Mouse (Mus musculus): ENCODE data around the gene Olfr1381. TPM values are rescaled to one million over a fixed set of nuclear protein-coding genes. Genes with fewer than 3 reads are reported as not detected.
"Not testable (repeated sequence)": the region's sequence is repeated elsewhere in the genome, so short reads cannot be mapped to it uniquely, and the experiment has no call there.

The Olfr1381 gene
- 0.12 TPM in 1 of 2 replicates, not detected in the other for total RNA-seq (2017)

- not testable (repeated sequence) for ATAC-seq (ENCODE audit: extremely low read depth, insufficient number of reproducible peaks, low FRiP score, poor library complexity, severe bottlenecking)
Measured at GRCm38 (mm10) chr11:49543149-49543548, at the start of gene Olfr1381. TSS of gene Olfr1381 (plus strand) at chr11:49543449.

DNA sequence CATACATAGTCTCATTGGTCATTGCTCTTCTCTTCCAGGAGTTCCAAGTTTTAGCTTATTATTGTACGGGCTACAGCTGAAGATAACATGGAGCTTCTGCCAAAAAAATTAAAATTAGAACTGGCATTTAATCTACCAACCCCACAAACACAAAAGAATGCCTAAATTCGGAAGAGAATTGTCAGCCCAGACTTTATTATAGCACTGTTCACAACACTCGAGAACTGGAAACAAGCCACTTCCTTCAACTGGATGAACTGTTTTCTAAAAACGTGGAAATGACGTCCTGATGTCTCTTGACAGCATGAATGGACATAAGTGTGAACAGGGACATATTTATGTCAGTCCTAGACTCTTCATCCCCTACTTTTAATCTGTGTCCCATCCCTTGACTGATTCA lies 25.2 kb upstream of the Olfr1381 start:
- no peak for ATAC-seq (ENCODE audit: extremely low read depth, insufficient number of reproducible peaks, low FRiP score, poor library complexity, severe bottlenecking)

GRCm38 (mm10) chr11:49519348-49519747 lies 23.9 kb upstream of the Olfr1381 start, which contains the start of gene Olfr1383:
TSS of gene Olfr1383 (plus strand) at chr11:49519648.
- ATAC-seq (ENCODE audit: extremely low read depth, insufficient number of reproducible peaks, low FRiP score, poor library complexity, severe bottlenecking), result no peak

- no peak for ATAC-seq (ENCODE audit: extremely low read depth, insufficient number of reproducible peaks, low FRiP score, poor library complexity, severe bottlenecking)
Measured at GRCm38 (mm10) chr11:49527947-49528346, 15.3 kb upstream of the Olfr1381 start, which contains the start of gene Olfr1382. TSS of gene Olfr1382 (plus strand) at chr11:49528247.

GRCm38 (mm10) chr11:49532761-49533160 lies 10.5 kb upstream of the Olfr1381 start:
- no peak for ATAC-seq (ENCODE audit: extremely low read depth, insufficient number of reproducible peaks, low FRiP score, poor library complexity, severe bottlenecking)

DNA sequence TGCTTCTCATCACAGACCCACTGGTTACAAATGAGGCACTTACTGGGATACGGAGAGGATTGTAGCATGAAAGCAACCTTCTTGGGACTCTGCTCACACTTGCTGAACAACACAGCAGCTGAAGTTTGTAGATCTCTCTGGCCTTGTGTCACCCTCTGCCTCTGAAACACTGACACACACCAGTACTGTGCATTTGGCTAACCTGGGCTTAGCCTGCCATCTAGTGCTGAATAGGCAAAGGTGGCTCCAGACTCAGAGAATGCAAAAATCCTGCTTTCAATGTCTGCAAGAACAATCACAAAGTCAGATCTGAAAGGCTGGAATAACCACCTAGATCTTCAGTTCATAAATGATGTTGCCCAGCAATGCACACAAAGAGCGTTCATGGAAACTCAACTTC lies 6.6 kb upstream of the Olfr1381 start:
- ATAC-seq (ENCODE audit: extremely low read depth, insufficient number of reproducible peaks, low FRiP score, poor library complexity, severe bottlenecking), result not testable (repeated sequence)

- not testable (repeated sequence) for ATAC-seq (ENCODE audit: extremely low read depth, insufficient number of reproducible peaks, low FRiP score, poor library complexity, severe bottlenecking)
Measured at GRCm38 (mm10) chr11:49554033-49554432, 10.8 kb downstream of the Olfr1381 start.

GRCm38 (mm10) chr11:49556578-49556977 lies 13.3 kb downstream of the Olfr1381 start, which contains the start of gene Olfr1380:
TSS of gene Olfr1380 (plus strand) at chr11:49556878.
- ATAC-seq (ENCODE audit: extremely low read depth, insufficient number of reproducible peaks, low FRiP score, poor library complexity, severe bottlenecking), result not testable (repeated sequence)

DNA sequence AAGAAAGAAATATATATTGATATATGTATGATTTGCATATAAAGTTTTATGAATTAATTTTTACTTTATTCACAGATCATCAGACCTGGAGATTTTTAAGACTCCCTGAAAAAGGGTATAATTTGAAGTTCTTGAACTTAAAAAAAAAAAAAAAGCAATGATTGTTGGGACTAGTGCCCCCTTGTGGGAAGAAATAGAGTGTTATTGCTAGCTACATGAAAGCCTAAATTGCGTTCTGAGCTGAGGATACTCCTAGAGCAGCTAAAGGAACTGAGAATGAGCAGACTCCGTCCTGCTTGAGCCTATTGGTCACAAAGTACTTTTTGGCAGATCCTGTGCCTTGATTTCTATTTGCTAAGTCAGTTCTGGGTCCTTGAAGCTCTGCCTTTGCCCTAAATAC lies 31.8 kb downstream of the Olfr1381 start:
- not testable (repeated sequence) for ATAC-seq (ENCODE audit: extremely low read depth, insufficient number of reproducible peaks, low FRiP score, poor library complexity, severe bottlenecking)

DNA sequence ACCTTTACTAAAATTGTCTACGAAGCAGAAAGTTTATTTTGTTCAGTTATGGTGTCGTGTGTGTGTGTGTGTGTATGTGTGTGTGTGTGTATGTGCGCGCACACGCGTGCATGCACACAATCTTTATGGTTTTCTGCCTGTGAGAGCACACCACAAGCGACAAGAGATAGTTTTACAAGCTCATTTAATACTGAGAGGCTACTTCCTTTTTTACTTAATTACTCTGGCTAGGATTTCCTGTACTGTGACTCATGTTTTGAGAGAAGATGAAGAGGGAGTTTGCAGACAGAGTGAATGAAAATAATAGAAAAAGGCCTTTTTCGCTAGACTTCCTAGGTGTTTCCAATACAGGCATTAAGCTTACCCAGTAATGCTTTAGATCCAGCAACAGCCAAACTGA lies 37.2 kb downstream of the Olfr1381 start:
- ATAC-seq (ENCODE audit: extremely low read depth, insufficient number of reproducible peaks, low FRiP score, poor library complexity, severe bottlenecking), result not testable (repeated sequence)

- no peak for ATAC-seq (ENCODE audit: extremely low read depth, insufficient number of reproducible peaks, low FRiP score, poor library complexity, severe bottlenecking)
Measured at GRCm38 (mm10) chr11:49590213-49590612, 47.0 kb downstream of the Olfr1381 start.

GRCm38 (mm10) chr11:49597149-49597548 lies 53.9 kb downstream of the Olfr1381 start:
- ATAC-seq (ENCODE audit: extremely low read depth, insufficient number of reproducible peaks, low FRiP score, poor library complexity, severe bottlenecking), result not testable (repeated sequence)

Other genes with a start within 250 kb of the Olfr1381 start
- gene Olfr10, start 238.7 kb upstream of the Olfr1381 start, total RNA-seq (2017), result not detected in 2 replicates
- gene Olfr1391, start 220.7 kb upstream of the Olfr1381 start, total RNA-seq (2017), result not detected in 2 replicates
- not detected in 2 replicates for gene Olfr1390, start 208.3 kb upstream of the Olfr1381 start, total RNA-seq (2017)
- gene Olfr1389, start 120.4 kb upstream of the Olfr1381 start, total RNA-seq (2017), result not detected in 2 replicates
- gene Olfr1388, start 106.8 kb upstream of the Olfr1381 start, total RNA-seq (2017), result 1.5 and 1.9 TPM in 2 replicates
- not detected in 2 replicates for gene Olfr1387, start 88.1 kb upstream of the Olfr1381 start, total RNA-seq (2017)
- gene Olfr1386, start 78.4 kb upstream of the Olfr1381 start, total RNA-seq (2017), result not detected in 2 replicates
- gene Olfr1385, start 54.4 kb upstream of the Olfr1381 start, total RNA-seq (2017), result 0.35 and 0.37 TPM in 2 replicates
- not detected in 2 replicates for gene Olfr1384, start 36.7 kb upstream of the Olfr1381 start, total RNA-seq (2017)
- 0.12 TPM in 1 of 2 replicates, not detected in the other for gene Olfr1383, start 23.8 kb upstream of the Olfr1381 start, total RNA-seq (2017)
- gene Olfr1382, start 15.2 kb upstream of the Olfr1381 start, total RNA-seq (2017), result not detected in 2 replicates
- not detected in 2 replicates for gene Olfr1380, start 13.4 kb downstream of the Olfr1381 start, total RNA-seq (2017)
- not detected in 2 replicates for gene Flt4, start 65.8 kb downstream of the Olfr1381 start, total RNA-seq (2017)
- not detected in 2 replicates for gene Scgb3a1, start 120.2 kb downstream of the Olfr1381 start, total RNA-seq (2017)
- gene Cnot6, start 169.3 kb downstream of the Olfr1381 start, total RNA-seq (2017), result 62.1 and 65.9 TPM in 2 replicates